Mouse (Mus musculus): ENCODE measurements around the gene Fam53a.

DNA sequence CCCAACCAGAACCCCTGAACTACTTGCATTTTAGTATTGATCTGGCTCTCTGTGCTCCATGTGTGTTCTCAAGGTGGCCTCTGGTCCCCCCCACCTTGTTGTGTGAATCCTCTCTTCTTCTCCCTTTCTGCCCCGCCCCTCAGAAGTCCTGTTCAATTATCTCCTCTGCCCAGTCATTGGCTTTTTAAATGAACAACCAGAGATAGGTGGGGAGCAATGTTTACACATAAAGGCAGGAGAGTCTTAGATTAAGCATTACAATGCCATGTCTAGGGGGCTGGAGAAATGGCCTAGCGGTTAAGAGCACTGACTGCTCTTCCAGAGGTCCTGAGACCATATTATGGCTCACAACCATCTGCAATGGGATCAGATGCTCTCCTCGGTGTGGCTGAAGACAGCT lies 5.9 kb upstream of the Fam53a start:
- TF ChIP-seq CTCF (IDR thresholded peaks at IDR 0.05; ENCODE audit: low read depth) (no peak), EP300 (IDR thresholded peaks at IDR 0.05; ENCODE audit: low read depth) (no peak)

All from liver, postnatal 0 days (tissue).